22 mouse cellular contexts compared by ENCODE assay signal in genomic region chr3:90102239-90102638, GRCm38 (mm10). TPM values are rescaled to one million over a fixed set of nuclear protein-coding genes. Genes with fewer than 3 reads are reported as not detected.
DNase-seq lines count a peak whose midpoint lies in the region; ATAC-seq lines count a peak whose summit lies in the region.
"Had no signal": no experiment of that assay in that cellular context is flagged by ENCODE, and none has a peak within 500 bp of the region (broad histone marks: within the 10 kb centered on the region; RNA-seq: fewer than 3 reads in every experiment).

No protein-coding gene starts in this region.

- H3K9me3 ChIP-seq in intestine, embryonic 15.5 days, result no peaks in the 10 kb centered on the region
- no peaks in the 10 kb centered on the region for H3K9me3 ChIP-seq in neural tube, embryonic 15.5 days (replicated peaks)
- H3K9me3 ChIP-seq: embryonic facial prominence, embryonic 13.5 days; forebrain, embryonic 12.5 days; G1E; heart, embryonic 15.5 days; hindbrain, embryonic 13.5 days had no signal

- no peak overlapping the region for H3K9ac ChIP-seq in intestine, embryonic 15.5 days
- H3K9ac ChIP-seq in neural tube, embryonic 15.5 days (replicated peaks), result no peak overlapping the region
- H3K9ac ChIP-seq: embryonic facial prominence, embryonic 13.5 days; forebrain, embryonic 12.5 days; heart, embryonic 15.5 days; hindbrain, embryonic 13.5 days had no signal

- no peak overlapping the region for H3K27ac ChIP-seq in intestine, embryonic 15.5 days
- H3K27ac ChIP-seq in neural tube, embryonic 15.5 days (replicated peaks), result no peak overlapping the region
- H3K27ac ChIP-seq: embryonic facial prominence, embryonic 13.5 days; forebrain, embryonic 12.5 days; heart, embryonic 15.5 days; hindbrain, embryonic 13.5 days; hindbrain, postnatal 0 days had no signal

- no peaks in the 10 kb centered on the region for H3K4me1 ChIP-seq in intestine, embryonic 15.5 days (replicated peaks)
- no peaks in the 10 kb centered on the region for H3K4me1 ChIP-seq in neural tube, embryonic 15.5 days
- H3K4me1 ChIP-seq: embryonic facial prominence, embryonic 13.5 days; forebrain, embryonic 12.5 days; heart, embryonic 15.5 days; hindbrain, embryonic 13.5 days had no signal

- DNase-seq in R1 (ENCODE audit: low read depth, low spot score), result peak; percentile 70
- DNase-seq in lung, postnatal 10 days, result peak; percentile 36
- peak; percentile 40 to 61 for DNase-seq in lung, postnatal 4 days
- no peak for DNase-seq in cerebellum, adult 9-10 months
- no peak for DNase-seq in neural tube, embryonic 10.5 days (ENCODE audit: extremely low spot score, low spot score)
- DNase-seq: adrenal gland, adult 2 months; adrenal gland, postnatal 36 days; cerebellum, adult 8-10 months; cerebellum, postnatal 36 days; gastrocnemius, postnatal 10 days; heart, adult 18-20 months; heart, postnatal 14 days had no signal

- ATAC-seq in intestine, embryonic 15.5 days, result peak; percentile 44; the same call in 1 of the 2 replicates
- no peak for ATAC-seq in neural tube, embryonic 15.5 days (ENCODE audit: low FRiP score)
- ATAC-seq: forebrain, embryonic 16.5 days; hindbrain, postnatal 0 days had no signal

- peaks cover 13% of the 10 kb centered on the region for H3K36me3 ChIP-seq in intestine, embryonic 15.5 days
- peaks cover 33% of the 10 kb centered on the region for H3K36me3 ChIP-seq in neural tube, embryonic 15.5 days

- H3K27me3 ChIP-seq in intestine, embryonic 15.5 days (replicated peaks), result no peaks in the 10 kb centered on the region
- H3K27me3 ChIP-seq in neural tube, embryonic 15.5 days (replicated peaks), result no peaks in the 10 kb centered on the region
- H3K27me3 ChIP-seq: embryonic facial prominence, embryonic 13.5 days; forebrain, embryonic 12.5 days; heart, embryonic 15.5 days; hindbrain, embryonic 13.5 days had no signal

- no peak overlapping the region for H3K4me3 ChIP-seq in intestine, embryonic 15.5 days (replicated peaks)
- no peak overlapping the region for H3K4me3 ChIP-seq in neural tube, embryonic 15.5 days (replicated peaks)
- H3K4me3 ChIP-seq: embryonic facial prominence, embryonic 13.5 days; forebrain, embryonic 12.5 days; heart, embryonic 15.5 days; hindbrain, embryonic 13.5 days had no signal

- 61% methylated on average over 2 of the region's 2 CpGs for WGBS in intestine, embryonic 15.5 days
- WGBS in neural tube, embryonic 15.5 days, result 67% methylated on average over 2 of the region's 2 CpGs

- no peak overlapping the region for H3K4me2 ChIP-seq in intestine, embryonic 15.5 days (replicated peaks)
- H3K4me2 ChIP-seq in neural tube, embryonic 15.5 days, result no peak overlapping the region
- H3K4me2 ChIP-seq: embryonic facial prominence, embryonic 13.5 days; forebrain, embryonic 12.5 days; heart, embryonic 11.5 days; heart, embryonic 15.5 days; hindbrain, embryonic 13.5 days had no signal

RNA-seq across cellular contexts. Expression of gene Nup210l, which starts 1.7 kb away (rescaled TPM):
- 0.25 and 0.33 TPM in 2 replicates for polyA plus RNA-seq in intestine, embryonic 15.5 days (2015; fragmentation: Nextera tagmentation; extraction: Ambion mirVana)
- 0.09 and 0.17 TPM in 2 replicates for polyA plus RNA-seq in neural tube, embryonic 15.5 days (2015; fragmentation: Nextera tagmentation; extraction: Ambion mirVana)
- polyA plus RNA-seq: G1E had no signal

RNA-seq across cellular contexts. Expression of gene Tpm3, which starts 29.8 kb away (rescaled TPM):
- 562 and 582 TPM in 2 replicates for polyA plus RNA-seq in intestine, embryonic 15.5 days (2015; fragmentation: Nextera tagmentation; extraction: Ambion mirVana)
- polyA plus RNA-seq in neural tube, embryonic 15.5 days (2015; fragmentation: Nextera tagmentation; extraction: Ambion mirVana), result 313 and 382 TPM in 2 replicates

RNA-seq across cellular contexts. Expression of gene Ubap2l, which starts 49.8 kb away (rescaled TPM):
- polyA plus RNA-seq in intestine, embryonic 15.5 days (2015; fragmentation: Nextera tagmentation; extraction: Ambion mirVana), result 141 and 164 TPM in 2 replicates
- 122 and 129 TPM in 2 replicates for polyA plus RNA-seq in neural tube, embryonic 15.5 days (2015; fragmentation: Nextera tagmentation; extraction: Ambion mirVana)

RNA-seq across cellular contexts. Expression of gene 4933434E20Rik, which starts 50.8 kb away (rescaled TPM):
- 188 TPM in 2 replicates for polyA plus RNA-seq in intestine, embryonic 15.5 days (2015; fragmentation: Nextera tagmentation; extraction: Ambion mirVana)
- 204 and 206 TPM in 2 replicates for polyA plus RNA-seq in neural tube, embryonic 15.5 days (2015; fragmentation: Nextera tagmentation; extraction: Ambion mirVana)

Comparison
In these comparisons a context has a peak if more than half of its experiments do, and no peak if none do; other contexts are left out.
1. DNase-seq: peak in R1 (single experiment), lung, postnatal 10 days (single experiment) and lung, postnatal 4 days (2 of 2); none in cerebellum, adult 9-10 months (single experiment) and neural tube, embryonic 10.5 days (single experiment).